Mouse (Mus musculus) lung, postnatal 0 days (tissue): ENCODE measurements around the gene Sncb. TPM values are rescaled to one million over a fixed set of nuclear protein-coding genes. Genes with fewer than 3 reads are reported as not detected.
"Not testable (repeated sequence)": the region's sequence is repeated elsewhere in the genome, so short reads cannot be mapped to it uniquely, and the experiment has no call there.

Experiments used
- ATAC-seq: fragments of 200-750 bp; cut with Nextera tagmentation; 2 replicates; pipeline ENCODE4 v1.8.0; 2017; ENCODE audit warnings: moderate library complexity
- DNase-seq: peaks from one replicate; pipeline ENCODE4 v3.0.0-alpha.2; 2016; ENCODE audit warnings: low spot score
- H3K27ac ChIP-seq: fragments of 300-500 bp; sonication (generic); 2 replicates; pipeline ENCODE4 v1.5.1; 2014; ENCODE audit warnings: antibody characterized with exemption, mild to moderate bottlenecking, low read length, mixed read lengths
- H3K27me3 ChIP-seq: fragments of 300-500 bp; sonication (generic); replicated peaks from 2 replicates; pipeline ENCODE4 v1.6.1; 2014; ENCODE audit warnings: low read length, mixed read lengths; ENCODE audit not compliant: insufficient read depth
- H3K36me3 ChIP-seq: fragments of 300-500 bp; sonication (generic); 2 replicates; pipeline ENCODE4 v1.6.1; 2014; ENCODE audit warnings: low read length, mixed read lengths; ENCODE audit not compliant: insufficient read depth
- H3K4me1 ChIP-seq: fragments of 300-500 bp; sonication (generic); 2 replicates; pipeline ENCODE4 v1.6.1; 2014; ENCODE audit warnings: antibody characterized with exemption, low read depth, low read length, mixed read lengths; ENCODE audit not compliant: insufficient read depth
- H3K4me2 ChIP-seq: fragments of 300-500 bp; sonication (generic); replicated peaks from 2 replicates; pipeline ENCODE4 v1.6.1; 2014; ENCODE audit warnings: low read depth, mild to moderate bottlenecking, low read length, moderate library complexity, mixed read lengths
- H3K4me3 ChIP-seq: fragments of 300-500 bp; sonication (generic); 2 replicates; pipeline ENCODE4 v1.5.1; 2014; ENCODE audit warnings: low read depth, low read length
- H3K9ac ChIP-seq: fragments of 300-500 bp; sonication (generic); replicated peaks from 2 replicates; pipeline ENCODE4 v1.6.1; 2014; ENCODE audit warnings: low read depth, mild to moderate bottlenecking
- H3K9me3 ChIP-seq: fragments of 300-500 bp; sonication (generic); 2 replicates; pipeline ENCODE4 v1.6.1; 2016; ENCODE audit warnings: low read length, mixed read lengths
- CTCF ChIP-seq: IDR thresholded peaks from 2 replicates; pipeline ENCODE4 v1.5.1; 2016; ENCODE audit warnings: antibody characterized with exemption, mild to moderate bottlenecking
- EP300 ChIP-seq: IDR thresholded peaks from 2 replicates; pipeline ENCODE4 v1.6.1; 2016; ENCODE audit warnings: antibody characterized with exemption, mild to moderate bottlenecking, control low read depth
- WGBS: fragments of 180-500 bp; shearing (Covaris S2); extraction: QIAGEN DNeasy Blood & Tissue Kit; methylation state at CpG from one replicate; pipeline ENCODE4 v1.1.7; 2014; 5-methylcytosine and 5-hydroxymethylcytosine counted together
- polyA plus RNA-seq: library from polyadenylated mRNA; unstranded; fragments of >200 nt; fragmentation: Nextera tagmentation; extraction: Ambion mirVana; gene quantifications from 2 replicates; pipeline ENCODE4 v1.2.1, GENCODE M21; 2015

Sncb gene
- polyA plus RNA-seq, 1 experiment from 2014 or later, result not detected

- no peak for TF ChIP-seq EP300
- TF ChIP-seq CTCF, result peak; percentile 48
- 57% methylated on average over 5 of the region's 5 CpGs for WGBS
- Histone ChIP-seq H3K4me2 (no peak overlapping the region), H3K4me3 (no peak overlapping the region), H3K36me3 (no peaks in the 10 kb centered on the region), H3K4me1 (peaks cover 5% of the 10 kb centered on the region), H3K9me3 (no peaks in the 10 kb centered on the region), H3K27ac (no peak overlapping the region), H3K9ac (no peak overlapping the region), H3K27me3 (no peaks in the 10 kb centered on the region)
- DNase-seq (no peak), ATAC-seq (no peak)
These were observed 28.4 kb upstream of the Sncb start for GRCm38 (mm10) chr13:54794843-54795242.

GRCm38 (mm10) chr13:54794002-54794577, 27.7 kb upstream of the Sncb start:
- Histone ChIP-seq H3K9me3 (no peaks in the 10 kb centered on the region), H3K4me3 (no peak overlapping the region), H3K36me3 (no peaks in the 10 kb centered on the region), H3K27me3 (no peaks in the 10 kb centered on the region), H3K27ac (no peak overlapping the region), H3K4me1 (peaks cover 5% of the 10 kb centered on the region), H3K9ac (no peak overlapping the region), H3K4me2 (no peak overlapping the region)
- no peak for ATAC-seq
- DNase-seq, result no peak
- TF ChIP-seq EP300 (no peak), CTCF (no peak)
- WGBS, result 63% methylated on average over 16 of the region's 16 CpGs

- no peaks in the 10 kb centered on the region for H3K9me3 ChIP-seq
- no peak overlapping the region for H3K9ac ChIP-seq
- TF ChIP-seq EP300 (no peak), CTCF (peak; percentile 52)
- no peak for DNase-seq
- H3K36me3 ChIP-seq, result no peaks in the 10 kb centered on the region
- no peak overlapping the region for H3K27ac ChIP-seq
- H3K4me3 ChIP-seq, result no peak overlapping the region
- 25% methylated on average over 21 of the region's 21 CpGs for WGBS
- H3K27me3 ChIP-seq, result no peaks in the 10 kb centered on the region
- ATAC-seq, result no peak
- no peak overlapping the region for H3K4me2 ChIP-seq
- peaks cover 5% of the 10 kb centered on the region for H3K4me1 ChIP-seq
These were observed 26.1 kb upstream of the Sncb start for GRCm38 (mm10) chr13:54792259-54793230.

- no peak for TF ChIP-seq EP300
- no peak for TF ChIP-seq CTCF
- Histone ChIP-seq H3K4me2 (peak overlapping the region; percentile 97), H3K9ac (peak overlapping the region; percentile 47), H3K9me3 (no peaks in the 10 kb centered on the region), H3K27ac (peak overlapping the region; percentile 63), H3K4me3 (peak overlapping the region; percentile 57), H3K4me1 (peaks cover 5% of the 10 kb centered on the region), H3K36me3 (no peaks in the 10 kb centered on the region), H3K27me3 (no peaks in the 10 kb centered on the region)
- WGBS, result 1% methylated on average over 34 of the region's 38 CpGs
- DNase-seq, result peak; percentile 59
- peak; percentile 51 for ATAC-seq
These were observed 23.4 kb upstream of the Sncb start for GRCm38 (mm10) chr13:54789561-54790397.

- peak; percentile 93 for ATAC-seq
- Histone ChIP-seq H3K4me1 (peaks cover 5% of the 10 kb centered on the region), H3K36me3 (no peaks in the 10 kb centered on the region), H3K27ac (peak within 1 kb of the TSS; percentile 63), H3K4me3 (peak within 1 kb of the TSS; percentile 57), H3K9ac (peak within 1 kb of the TSS; percentile 47), H3K4me2 (peak within 1 kb of the TSS; percentile 97), H3K9me3 (no peaks in the 10 kb centered on the region), H3K27me3 (no peaks in the 10 kb centered on the region)
- no peak for TF ChIP-seq CTCF
- TF ChIP-seq EP300, result no peak
- 2% methylated on average over 43 of the region's 49 CpGs for WGBS
- DNase-seq, result peak; percentile 98
These were observed 22.6 kb upstream of the Sncb start, which contains the start of gene Tspan17 for GRCm38 (mm10) chr13:54788740-54789560. Tspan17 (plus strand) TSS chr13:54789377.

- not testable (repeated sequence) for ATAC-seq
These were observed 21.2 kb upstream of the Sncb start for GRCm38 (mm10) chr13:54787591-54787990.

More at GRCm38 (mm10) chr13:54787591-54787990, 21.2 kb upstream of the Sncb start:
- not testable (repeated sequence) for H3K27ac ChIP-seq, H3K4me3 ChIP-seq, H3K27me3 ChIP-seq, H3K36me3 ChIP-seq, H3K9me3 ChIP-seq, DNase-seq, H3K4me2 ChIP-seq, H3K9ac ChIP-seq, H3K4me1 ChIP-seq
- WGBS, result 20% methylated on average over 2 of the region's 2 CpGs
